Mouse (Mus musculus) intestine, embryonic 14.5 days (tissue): Measurements from ENCODE around the gene Cand1. TPM values are rescaled to one million over a fixed set of nuclear protein-coding genes. Genes with fewer than 3 reads are reported as not detected.

ENCODE experiments used
- ATAC-seq: fragments of 200-750 bp; cut with Nextera tagmentation; replicated peaks from 2 replicates; pipeline ENCODE4 v1.8.0; 2017; ENCODE audit warnings: low read depth, moderate number of reproducible peaks, moderate TSS enrichment, moderate library complexity; ENCODE audit not compliant: low FRiP score, low TSS enrichment
- DNase-seq: peaks from one replicate; pipeline ENCODE4 v3.0.0-alpha.2; 2018; ENCODE audit warnings: low spot score
- H3K27ac ChIP-seq: fragments of 300-500 bp; sonication (generic); 2 replicates; pipeline ENCODE4 v1.5.1; 2014; ENCODE audit warnings: low read depth, mild to moderate bottlenecking, control low read depth
- H3K27me3 ChIP-seq: fragments of 300-500 bp; sonication (generic); replicated peaks from 2 replicates; pipeline ENCODE4 v1.6.1; 2014; ENCODE audit warnings: low read length, control low read depth; ENCODE audit not compliant: control insufficient read depth, insufficient read depth
- H3K36me3 ChIP-seq: fragments of 300-500 bp; sonication (generic); 2 replicates; pipeline ENCODE4 v1.6.1; 2014; ENCODE audit warnings: low read length, control low read depth; ENCODE audit not compliant: control insufficient read depth, insufficient read depth
- H3K4me1 ChIP-seq: fragments of 300-500 bp; sonication (generic); replicated peaks from 2 replicates; pipeline ENCODE4 v1.6.1; 2014; ENCODE audit warnings: low read length, control low read depth, mixed read lengths; ENCODE audit not compliant: control insufficient read depth, insufficient read depth
- H3K4me2 ChIP-seq: fragments of 300-500 bp; sonication (generic); 2 replicates; pipeline ENCODE4 v1.6.1; 2014; ENCODE audit warnings: low read length
- H3K4me3 ChIP-seq: fragments of 300-500 bp; sonication (generic); 2 replicates; pipeline ENCODE4 v1.5.1; 2014; ENCODE audit warnings: low read depth, low read length, control low read depth, mixed read lengths
- H3K9ac ChIP-seq: fragments of 300-500 bp; sonication (generic); 2 replicates; pipeline ENCODE4 v1.6.1; 2014; ENCODE audit warnings: mild to moderate bottlenecking, low read length
- H3K9me3 ChIP-seq: fragments of 300-500 bp; sonication (generic); 2 replicates; pipeline ENCODE4 v1.6.1; 2016; ENCODE audit warnings: low read length, control low read depth; ENCODE audit not compliant: control insufficient read depth
- WGBS: fragments of 180-500 bp; shearing (Covaris S2); extraction: QIAGEN DNeasy Blood & Tissue Kit; methylation state at CpG from one replicate; pipeline ENCODE4 v1.1.7; 2014; 5-methylcytosine and 5-hydroxymethylcytosine counted together
- polyA plus RNA-seq: library from polyadenylated mRNA; unstranded; fragments of >200 nt; fragmentation: Nextera tagmentation; extraction: Ambion mirVana; gene quantifications from 2 replicates; pipeline ENCODE4 v1.2.1, GENCODE M21; 2014

The Cand1 gene
- polyA plus RNA-seq, 1 experiment from 2014 or later: 75.9 TPM

GRCm38 (mm10) chr10:119167858-119168257, 72.0 kb downstream of the Cand1 start:
- no peak for DNase-seq

DNA sequence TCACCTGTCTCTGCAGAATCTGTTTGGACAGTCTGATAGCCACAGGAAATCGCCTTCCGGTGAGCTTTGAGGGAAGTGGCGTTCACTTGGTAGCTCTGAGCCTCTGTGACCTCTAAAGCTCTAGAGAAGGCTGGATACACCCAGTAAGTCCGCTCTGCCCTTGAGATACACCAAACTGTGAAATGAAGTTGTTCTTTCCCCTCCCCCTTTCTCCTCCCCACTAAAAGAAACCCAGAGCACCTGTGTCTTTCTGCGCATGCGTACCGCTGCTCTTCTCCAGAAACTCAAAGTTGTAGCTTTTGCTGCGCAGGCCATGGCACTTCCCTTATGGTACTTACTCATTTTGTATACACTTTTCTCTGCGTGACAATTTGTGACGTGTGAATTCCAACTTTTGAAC, 74.8 kb downstream of the Cand1 start:
- WGBS: 91% methylated on average over 10 of the region's 10 CpGs
- no peak overlapping the region for H3K27ac ChIP-seq

More at GRCm38 (mm10) chr10:119167858-119168257, 72.0 kb downstream of the Cand1 start:
- Histone ChIP-seq H3K27me3 (no peaks in the 10 kb centered on the region), H3K27ac (no peak overlapping the region), H3K4me2 (no peak overlapping the region), H3K9ac (no peak overlapping the region), H3K36me3 (no peaks in the 10 kb centered on the region), H3K4me3 (no peak overlapping the region), H3K9me3 (no peaks in the 10 kb centered on the region), H3K4me1 (no peaks in the 10 kb centered on the region)
- ATAC-seq: no peak
- WGBS: 18% methylated on average over 3 of the region's 3 CpGs

GRCm38 (mm10) chr10:119161820-119162382, 78.0 kb downstream of the Cand1 start:
- DNase-seq (no peak), ATAC-seq (no peak)
- Histone ChIP-seq H3K27ac (no peak overlapping the region), H3K4me1 (no peaks in the 10 kb centered on the region), H3K27me3 (no peaks in the 10 kb centered on the region), H3K9me3 (no peaks in the 10 kb centered on the region), H3K9ac (no peak overlapping the region), H3K4me2 (no peak overlapping the region), H3K4me3 (no peak overlapping the region), H3K36me3 (no peaks in the 10 kb centered on the region)
- WGBS: 80% methylated on average over 8 of the region's 8 CpGs

More for the DNA sequence above, 74.8 kb downstream of the Cand1 start:
- Histone ChIP-seq H3K36me3 (no peaks in the 10 kb centered on the region), H3K4me2 (no peak overlapping the region), H3K4me1 (no peaks in the 10 kb centered on the region), H3K27me3 (no peaks in the 10 kb centered on the region), H3K4me3 (no peak overlapping the region), H3K9me3 (no peaks in the 10 kb centered on the region), H3K9ac (no peak overlapping the region)
- DNase-seq: no peak
- ATAC-seq: no peak

DNA sequence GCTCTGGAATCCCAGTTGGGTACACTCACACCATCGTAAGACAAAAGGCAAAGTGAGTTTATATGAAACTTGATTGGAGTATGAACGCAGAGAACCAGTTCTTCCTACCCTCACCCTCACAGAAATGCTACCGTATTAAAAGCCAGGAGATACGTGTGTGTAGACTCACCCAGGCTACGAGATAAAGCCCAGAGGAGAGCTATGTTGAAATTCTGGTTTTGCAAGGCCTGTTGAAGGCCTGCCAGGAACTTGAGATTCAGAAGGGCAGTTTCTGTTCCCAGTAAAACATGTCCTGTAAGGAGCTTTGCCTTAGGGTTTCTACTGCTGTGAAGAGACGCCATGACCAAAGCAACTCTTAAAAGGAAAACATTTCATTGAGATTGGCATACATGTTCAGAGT, 79.7 kb downstream of the Cand1 start:
- no peak overlapping the region for H3K4me2 ChIP-seq
- no peaks in the 10 kb centered on the region for H3K9me3 ChIP-seq
- H3K27ac ChIP-seq: no peak overlapping the region
- H3K36me3 ChIP-seq: no peaks in the 10 kb centered on the region
- no peak for ATAC-seq
- no peaks in the 10 kb centered on the region for H3K4me1 ChIP-seq
- no peaks in the 10 kb centered on the region for H3K27me3 ChIP-seq
- no peak overlapping the region for H3K4me3 ChIP-seq
- WGBS: 87% methylated on average over 6 of the region's 6 CpGs
- DNase-seq: no peak
- no peak overlapping the region for H3K9ac ChIP-seq

DNA sequence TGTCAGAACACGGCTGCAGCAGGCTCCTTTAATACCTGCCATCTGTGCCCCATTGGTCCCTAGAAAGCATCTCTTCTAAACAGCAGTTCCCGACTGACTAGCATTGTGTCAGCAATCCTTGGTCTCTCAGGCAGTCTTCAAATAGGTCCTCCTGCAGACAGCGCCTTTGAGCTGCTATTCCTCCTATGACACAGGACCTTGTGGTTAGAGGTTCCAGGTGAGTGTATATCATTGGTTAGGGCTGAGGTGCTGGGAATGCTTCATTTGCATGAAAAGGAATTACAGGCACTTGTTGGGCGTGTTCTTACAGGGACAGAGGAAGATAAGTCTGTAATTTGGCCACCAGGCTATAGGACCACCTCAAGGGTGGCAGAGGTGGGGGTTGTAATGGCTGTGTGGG, 90.6 kb downstream of the Cand1 start:
- Histone ChIP-seq H3K9me3 (no peaks in the 10 kb centered on the region), H3K4me1 (no peaks in the 10 kb centered on the region), H3K4me3 (no peak overlapping the region), H3K4me2 (no peak overlapping the region), H3K9ac (no peak overlapping the region), H3K27me3 (no peaks in the 10 kb centered on the region), H3K27ac (no peak overlapping the region), H3K36me3 (no peaks in the 10 kb centered on the region)
- WGBS: 76% methylated on average over 4 of the region's 4 CpGs
- ATAC-seq: no peak
- no peak for DNase-seq

Other genes starting within 250 kb of the Cand1 start
- 3.2 and 4.0 TPM in 2 replicates for gene Grip1, start 213.8 kb upstream of the Cand1 start, polyA plus RNA-seq